Mouse (Mus musculus) embryonic fibroblast, embryonic 13.5 days (primary cell): ENCODE results near the gene Olfr876. TPM values are rescaled to one million over a fixed set of nuclear protein-coding genes. Genes with fewer than 3 reads are reported as not detected.
"Not testable (repeated sequence)": the region's sequence is repeated elsewhere in the genome, so short reads cannot be mapped to it uniquely, and the experiment has no call there.

ENCODE experiments used
- H3K27ac ChIP-seq: 2 replicates; pipeline ENCODE4 v1.5.1; 2012; ENCODE audit warnings: low read length, control low read depth, inconsistent platforms; ENCODE audit not compliant: insufficient read depth
- H3K4me1 ChIP-seq: 2 replicates; pipeline ENCODE4 v1.6.1; 2011; ENCODE audit warnings: low read length; ENCODE audit not compliant: control insufficient read depth, insufficient read depth
- H3K4me3 ChIP-seq: 2 replicates; pipeline ENCODE4 v1.5.1; 2011; ENCODE audit warnings: mild to moderate bottlenecking, control low read depth, low read length; ENCODE audit not compliant: insufficient read depth
- CTCF ChIP-seq: IDR thresholded peaks from 2 replicates; pipeline ENCODE4 v1.5.1; 2011; ENCODE audit warnings: mild to moderate bottlenecking, control low read depth, low read length, moderate library complexity, borderline replicate concordance; ENCODE audit not compliant: insufficient read depth
- POLR2A ChIP-seq: IDR thresholded peaks from 2 replicates; pipeline ENCODE4 v1.6.1; 2011; ENCODE audit warnings: low read depth, mild to moderate bottlenecking, control low read depth, low read length, moderate library complexity
- polyA plus RNA-seq: library from polyadenylated mRNA; stranded (reverse); fragments of >200 nt; gene quantifications from 2 replicates; pipeline ENCODE4 v1.2.4, GENCODE M21; 2011; ENCODE audit warnings: low read depth; ENCODE audit not compliant: missing spikeins, insufficient read length

Gene Olfr876
- not detected in 2 replicates for polyA plus RNA-seq

DNA sequence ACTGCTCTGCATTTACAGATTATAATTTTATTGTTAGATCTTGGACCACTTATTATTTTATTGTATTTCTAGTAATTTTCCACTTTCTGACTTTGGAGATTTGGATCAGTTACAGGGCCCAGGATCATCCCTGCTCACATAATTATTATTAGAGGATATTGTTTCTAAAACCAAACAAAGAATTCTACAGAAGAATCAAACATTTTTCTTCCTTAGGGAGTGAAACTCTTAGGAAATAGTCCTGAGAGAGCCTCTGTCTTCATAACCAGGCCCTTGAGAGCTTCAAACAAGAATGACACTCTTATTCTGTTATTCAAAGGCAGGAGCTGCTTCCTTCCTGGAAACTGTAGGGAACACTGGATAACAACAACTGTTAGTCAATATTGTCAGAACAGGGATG, at the start of gene Olfr876:
Gene Olfr876 (plus strand): TSS at position 301 of the 400 bp plus-strand sequence.
- Histone ChIP-seq H3K4me3 (no peak within 1 kb of the TSS), H3K27ac (no peak within 1 kb of the TSS)
- TF ChIP-seq POLR2A (no peak), CTCF (no peak)

DNA sequence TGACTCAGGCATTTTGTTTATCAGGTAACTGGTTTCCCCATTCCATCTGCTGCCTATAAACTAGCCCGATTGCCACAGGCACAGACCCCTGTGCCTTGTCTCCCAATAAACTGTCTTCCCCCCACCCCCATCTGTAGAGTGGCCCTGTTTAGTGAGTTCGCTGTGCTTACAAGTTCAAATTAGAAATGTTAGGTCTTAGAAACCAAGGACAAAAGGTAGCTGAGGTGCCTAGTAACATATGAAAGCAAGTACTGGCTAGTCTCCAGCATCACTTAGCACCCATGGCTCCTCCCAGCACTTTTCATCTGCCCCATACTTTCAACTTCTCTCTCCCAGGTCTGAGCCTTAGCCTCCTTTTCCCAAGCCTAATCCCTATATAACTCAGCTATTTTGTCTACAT, 41.1 kb upstream of the Olfr876 start:
- Histone ChIP-seq H3K27ac (no peak overlapping the region), H3K4me1 (no peaks in the 10 kb centered on the region), H3K4me3 (no peak overlapping the region)
- TF ChIP-seq POLR2A: no peak
- TF ChIP-seq CTCF: no peak

More for the DNA sequence above, at the start of gene Olfr876:
- H3K4me1 ChIP-seq: peaks cover 2% of the 10 kb centered on the region; the same call in 1 of the 2 replicates

DNA sequence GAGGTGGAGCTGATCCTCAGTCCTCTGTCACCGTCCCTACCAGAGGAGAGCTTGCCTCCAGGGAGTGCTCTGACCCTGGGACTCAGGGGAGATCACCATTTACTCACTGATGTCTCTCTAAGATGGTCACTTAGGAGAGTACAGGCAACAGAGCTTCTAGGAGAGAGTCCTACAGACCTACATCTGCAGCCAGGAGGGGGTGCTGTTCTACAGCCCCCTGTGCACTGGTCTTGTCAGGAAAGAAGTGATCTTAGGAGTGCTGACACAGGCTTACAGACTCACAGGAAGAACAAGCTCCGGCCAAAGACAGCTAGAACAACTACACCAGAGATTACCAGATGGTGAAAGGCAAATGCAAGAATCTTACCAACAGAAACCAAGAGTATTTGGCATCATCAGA, 40.3 kb upstream of the Olfr876 start:
- TF ChIP-seq CTCF: no peak
- H3K27ac ChIP-seq: no peak overlapping the region
- H3K4me3 ChIP-seq: no peak overlapping the region
- no peaks in the 10 kb centered on the region for H3K4me1 ChIP-seq

DNA sequence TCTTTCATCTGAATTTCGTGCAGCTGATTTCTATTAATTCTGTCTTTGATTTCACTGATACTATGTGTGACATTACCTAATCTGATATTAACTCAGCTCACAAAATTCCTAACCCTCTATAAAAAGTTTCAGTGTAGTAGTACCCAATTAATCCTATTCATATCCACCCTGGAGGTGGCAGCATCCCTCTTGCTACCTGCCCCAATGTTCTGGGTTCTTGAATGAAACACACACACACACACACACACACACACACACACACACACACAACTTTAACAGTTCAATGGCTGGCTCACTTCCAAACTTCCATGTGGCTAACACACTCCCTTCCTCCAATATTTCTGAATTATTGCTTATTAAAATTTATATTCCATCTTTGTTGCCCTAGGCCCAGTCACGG, 32.2 kb upstream of the Olfr876 start:
- TF ChIP-seq CTCF (no peak), POLR2A (no peak)
- Histone ChIP-seq H3K4me3 (no peak overlapping the region), H3K4me1 (no peaks in the 10 kb centered on the region), H3K27ac (no peak overlapping the region)

DNA sequence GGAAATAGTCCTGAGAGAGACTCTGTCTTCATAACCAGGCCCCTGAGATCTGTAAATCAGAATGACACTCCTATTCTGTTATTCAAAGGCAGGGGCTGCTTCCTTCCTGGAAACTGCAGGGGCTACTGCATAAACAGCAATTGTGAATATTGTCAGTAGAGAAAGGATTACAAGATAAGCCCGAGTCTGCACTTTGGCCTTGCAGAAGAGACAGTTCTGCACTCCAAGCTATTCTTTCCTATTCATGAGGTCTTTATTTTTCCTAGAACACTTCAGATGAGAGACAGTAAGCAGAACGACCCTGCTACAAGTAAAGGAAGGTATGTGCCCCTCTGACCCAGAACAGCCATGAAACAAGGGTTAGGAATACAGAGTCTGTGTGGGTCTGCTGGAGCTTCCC, 31.1 kb upstream of the Olfr876 start, which contains the start of gene Olfr875:
Gene Olfr875 (plus strand): TSS at position 99 of the 400 bp plus-strand sequence.
- TF ChIP-seq CTCF (no peak), POLR2A (no peak)
- Histone ChIP-seq H3K4me1 (no peaks in the 10 kb centered on the region), H3K27ac (no peak within 1 kb of the TSS), H3K4me3 (no peak within 1 kb of the TSS)

DNA sequence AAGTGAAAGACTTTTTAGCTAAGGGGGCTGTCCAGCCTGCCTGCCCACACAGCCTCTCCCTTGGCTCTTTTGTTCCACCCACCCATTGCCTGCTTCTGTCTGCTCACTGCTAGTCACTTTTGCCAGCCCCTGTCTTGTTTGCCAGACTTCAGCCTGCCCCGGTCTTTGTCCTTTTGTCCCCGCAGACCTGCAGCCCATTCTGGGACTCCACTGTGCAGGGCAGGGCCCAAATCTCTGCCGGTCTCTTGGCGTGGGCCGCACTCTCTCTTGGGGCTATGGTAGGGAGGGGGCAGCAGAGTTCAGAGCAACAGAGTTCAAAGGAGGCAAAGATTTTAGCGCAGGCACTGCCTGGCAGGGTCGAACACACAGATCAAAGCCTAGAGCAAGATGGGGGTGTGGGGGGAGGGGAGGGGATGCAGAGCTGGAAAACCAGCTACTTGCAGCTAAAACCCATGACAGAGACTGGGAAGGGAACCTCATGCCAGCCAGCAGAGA, 20.0 kb upstream of the Olfr876 start:
- Histone ChIP-seq H3K4me1 (no peaks in the 10 kb centered on the region), H3K4me3 (no peak overlapping the region), H3K27ac (no peak overlapping the region)
- TF ChIP-seq CTCF (no peak), POLR2A (0 out of 2 replicates have a peak, but pooled peaks have one; percentile 15)

DNA sequence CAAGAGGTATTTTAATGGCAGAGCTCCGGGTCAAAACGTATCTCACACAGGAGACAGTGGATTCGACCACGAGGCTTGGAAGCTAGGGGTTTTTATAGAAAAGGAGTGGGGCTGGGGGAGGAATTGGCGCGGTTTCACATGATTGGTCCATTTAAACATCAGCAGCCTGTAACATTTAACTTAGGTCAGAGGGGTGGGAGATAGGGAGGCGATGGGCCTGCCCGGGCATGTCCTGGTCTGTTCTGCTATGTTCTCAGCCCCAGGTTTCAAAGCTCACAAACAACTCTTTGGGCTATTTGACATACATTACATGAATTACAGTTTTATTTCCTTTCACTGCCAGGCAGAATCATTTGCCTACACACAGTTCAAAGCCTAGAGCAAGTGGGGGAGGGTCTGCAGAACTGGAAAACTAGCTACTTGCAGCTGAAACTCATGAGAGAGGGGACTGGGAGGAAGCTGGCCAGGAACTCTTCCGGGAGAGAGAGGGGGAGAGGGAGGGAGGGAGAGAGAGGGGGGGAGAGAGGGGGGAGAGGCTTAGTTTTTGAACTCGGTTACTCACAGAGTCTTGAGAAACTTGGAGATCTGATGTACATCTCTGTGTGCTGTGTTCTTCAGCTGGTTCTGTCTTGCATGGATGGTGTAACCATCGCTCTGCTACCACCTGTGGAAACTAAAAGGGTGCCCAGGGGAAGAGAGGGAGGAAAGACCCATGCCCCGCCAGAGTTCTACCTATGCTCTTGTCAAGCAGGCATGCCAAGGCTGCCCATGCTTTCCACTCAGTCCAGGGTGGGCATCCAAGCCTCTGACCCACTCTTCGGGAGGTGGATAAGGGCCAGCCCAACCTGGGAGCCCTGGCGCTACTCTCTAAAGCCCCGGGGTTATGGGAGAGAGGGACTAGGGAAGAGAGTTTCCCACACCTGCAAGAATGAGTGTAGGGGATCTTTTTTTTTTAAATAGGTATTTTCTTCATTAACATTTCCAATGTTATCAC, 19.1 kb upstream of the Olfr876 start:
- H3K4me3 ChIP-seq, H3K4me1 ChIP-seq: not testable (repeated sequence)
- peak overlapping the region; percentile 73; the same call in 1 of the 2 replicates for H3K27ac ChIP-seq

DNA sequence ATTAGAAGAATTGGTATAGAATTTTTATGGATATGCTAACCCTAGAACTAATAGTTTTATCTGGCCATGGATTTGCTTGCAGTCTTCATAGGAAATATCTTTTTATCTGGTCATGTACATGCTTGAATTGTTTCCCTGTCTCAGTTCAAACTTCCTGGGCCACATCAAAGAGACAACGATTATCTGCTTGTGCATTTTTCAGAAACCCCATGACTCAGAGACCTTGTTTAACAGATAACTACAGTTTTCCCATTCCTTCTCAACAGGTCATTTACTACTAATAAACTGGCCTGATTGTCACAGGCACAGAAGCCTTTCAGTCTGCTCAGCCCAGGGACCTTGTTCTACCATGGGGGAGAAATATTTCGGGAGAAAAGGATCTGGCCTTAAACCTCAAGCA, 16.4 kb upstream of the Olfr876 start:
- H3K27ac ChIP-seq: no peak overlapping the region
- no peak overlapping the region for H3K4me3 ChIP-seq
- TF ChIP-seq CTCF: no peak
- no peaks in the 10 kb centered on the region for H3K4me1 ChIP-seq

DNA sequence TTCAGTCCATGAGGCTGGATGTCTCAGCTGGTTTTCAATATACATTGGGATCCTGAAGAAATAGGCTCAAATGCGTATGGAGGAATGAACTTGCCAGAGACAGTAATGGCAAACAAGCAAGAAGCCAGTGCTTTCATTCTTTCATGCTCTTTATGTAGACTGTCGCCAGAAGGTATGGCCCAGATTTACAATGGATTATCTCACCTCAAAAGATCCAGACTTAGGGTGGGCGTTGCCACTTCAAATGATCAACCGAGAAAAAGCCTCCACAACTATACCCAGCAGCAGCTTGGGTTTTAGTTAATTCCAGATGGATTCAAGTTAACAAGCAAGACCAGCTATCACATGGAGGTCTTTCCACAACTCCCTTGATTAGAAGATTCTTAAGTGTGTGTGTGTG, 776 bp upstream of the Olfr876 start:
- H3K4me3 ChIP-seq: no peak overlapping the region
- peaks cover 2% of the 10 kb centered on the region; the same call in 1 of the 2 replicates for H3K4me1 ChIP-seq
- H3K27ac ChIP-seq: no peak overlapping the region
- no peak for TF ChIP-seq POLR2A
- no peak for TF ChIP-seq CTCF

DNA sequence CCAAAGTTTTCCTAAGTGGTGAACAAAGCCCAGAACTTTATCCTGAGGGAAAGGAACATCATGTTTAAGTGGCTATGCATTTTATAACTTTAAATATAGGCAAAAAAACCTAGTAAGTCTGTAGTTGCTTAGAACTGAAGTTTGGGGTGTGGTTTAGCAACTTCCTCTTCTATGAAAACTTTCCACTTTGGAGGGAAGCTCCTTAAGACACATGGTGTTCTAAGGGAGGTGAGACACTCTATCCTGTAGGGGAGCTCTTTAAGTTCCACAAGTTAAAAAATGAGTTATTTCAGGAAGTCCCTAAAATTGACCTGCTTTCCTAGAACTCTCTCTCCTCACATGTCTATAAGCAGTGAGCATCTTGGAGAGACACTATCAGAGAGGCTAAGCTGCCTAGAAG, 4.4 kb downstream of the Olfr876 start:
- Histone ChIP-seq H3K27ac (peak overlapping the region; percentile 34; the same call in 1 of the 2 replicates), H3K4me1 (peaks cover 5% of the 10 kb centered on the region; the same call in 1 of the 2 replicates), H3K4me3 (no peak overlapping the region)
- TF ChIP-seq CTCF (no peak), POLR2A (no peak)
